Mouse (Mus musculus): Measurements from ENCODE around the gene Gm28047. TPM values are rescaled to one million over a fixed set of nuclear protein-coding genes. Genes with fewer than 3 reads are reported as not detected.
"Not testable (repeated sequence)": the region's sequence is repeated elsewhere in the genome, so short reads cannot be mapped to it uniquely, and the experiment has no call there.

Gm28047 gene
- polyA plus RNA-seq, 3 experiments from 2014 or later, result 0.85 TPM; not detected in 2

DNA sequence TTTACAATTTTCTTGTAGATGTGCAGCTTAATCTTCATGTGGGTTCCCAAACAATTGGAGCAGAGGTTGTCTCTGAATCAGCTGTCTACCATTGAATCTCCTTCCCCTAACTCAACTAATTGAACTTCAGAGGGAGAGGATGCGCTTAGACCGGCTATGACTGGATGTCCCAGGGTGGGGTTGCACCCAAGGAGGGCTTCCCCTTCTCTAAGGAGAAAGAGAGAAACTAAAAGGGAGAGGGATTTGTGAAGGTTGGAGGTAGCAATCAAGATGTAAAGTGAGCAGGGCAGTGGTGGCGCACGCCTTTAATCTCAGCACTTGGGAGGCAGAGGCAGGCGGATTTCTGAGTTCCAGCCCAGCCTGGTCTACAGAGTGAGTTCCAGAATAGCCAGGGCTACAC, 5.4 kb downstream of the Gm28047 start:
- ATAC-seq, result no peak

DNA sequence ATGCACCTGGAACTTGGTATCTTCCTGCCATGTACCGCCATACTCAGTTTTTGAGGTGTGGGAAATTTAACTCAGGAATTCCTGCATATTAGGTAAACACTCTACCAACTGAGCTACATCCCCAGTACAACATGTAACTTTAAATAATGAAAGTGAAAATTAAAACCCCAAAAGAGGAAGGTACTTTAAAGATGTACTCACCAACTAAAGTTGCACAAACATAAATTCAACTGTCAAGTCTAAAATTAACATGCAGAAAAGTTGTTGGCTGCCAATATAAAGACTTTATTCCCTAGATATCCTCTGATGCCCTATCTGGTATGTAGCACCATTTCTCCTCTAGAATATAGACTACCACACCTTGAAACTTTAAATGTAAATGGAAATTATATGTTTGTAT, 7.2 kb downstream of the Gm28047 start:
- no peak for ATAC-seq

GRCm38 (mm10) chr15:102616174-102616573, 8.7 kb downstream of the Gm28047 start:
- no peak for ATAC-seq

DNA sequence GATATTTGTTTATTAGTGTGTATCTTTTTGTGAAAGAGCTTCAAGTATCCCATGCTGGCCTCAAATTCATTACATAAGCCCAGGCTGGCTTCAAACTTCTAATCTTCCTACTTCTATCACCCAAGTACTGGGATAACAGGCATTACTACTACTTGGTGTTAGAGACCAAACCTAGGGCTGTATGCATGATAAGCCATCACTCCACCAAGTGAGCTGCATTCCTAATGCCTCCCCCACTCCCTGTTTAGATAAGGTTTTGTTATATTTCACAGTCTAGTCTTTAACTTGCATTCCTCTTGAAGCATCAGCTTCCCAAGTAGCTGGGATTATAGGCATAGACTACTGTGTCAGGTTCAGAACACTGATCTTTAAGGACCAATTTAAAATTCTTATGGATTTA, 10.6 kb downstream of the Gm28047 start:
- ATAC-seq, result no peak

DNA sequence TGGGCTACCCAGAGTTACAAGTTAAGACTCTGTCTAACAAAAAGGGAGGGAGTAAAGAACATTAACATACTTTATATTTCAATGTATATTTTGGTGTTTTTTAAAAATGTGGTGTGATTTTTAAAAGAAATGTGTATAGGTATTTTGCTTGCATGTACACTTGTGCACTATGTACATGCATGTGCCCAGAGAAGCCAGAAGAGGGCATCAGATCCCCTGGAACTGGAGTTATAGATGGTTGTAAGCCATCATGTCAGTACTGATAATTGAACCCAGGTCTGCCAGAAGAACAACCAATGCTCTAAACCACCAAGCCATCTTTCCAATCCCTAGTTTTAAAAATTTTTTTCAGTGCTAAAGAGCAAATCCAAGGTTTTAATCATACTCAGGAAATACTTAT, 11.9 kb downstream of the Gm28047 start:
- no peak for ATAC-seq

DNA sequence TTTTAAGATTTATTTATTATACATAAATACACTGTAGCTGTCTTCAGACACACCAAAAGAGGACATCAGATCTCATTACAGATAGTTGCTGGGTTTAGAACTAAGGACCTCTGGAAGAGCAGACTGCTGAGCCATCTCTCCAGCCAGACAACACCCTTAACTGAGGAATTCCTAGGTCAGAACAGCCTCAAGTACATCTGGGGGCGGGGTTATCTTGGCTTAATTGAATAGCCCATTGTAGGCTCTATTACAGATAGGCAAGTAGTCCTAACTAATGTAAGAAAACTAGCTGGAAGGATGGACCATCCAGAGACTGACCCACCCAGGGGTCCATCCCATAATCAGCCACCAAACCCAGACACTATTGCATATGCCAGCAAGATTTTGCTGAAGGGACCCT, 16.3 kb downstream of the Gm28047 start:
- ATAC-seq, result not testable (repeated sequence)

GRCm38 (mm10) chr15:102593996-102594656, 30.7 kb downstream of the Gm28047 start:
- no peak for ATAC-seq

GRCm38 (mm10) chr15:102592674-102593073, 32.2 kb downstream of the Gm28047 start:
- ATAC-seq, result no peak

- ATAC-seq, result no peak
These were observed 34.3 kb downstream of the Gm28047 start for GRCm38 (mm10) chr15:102590567-102590966.

- no peak for ATAC-seq
These were observed 35.0 kb downstream of the Gm28047 start for GRCm38 (mm10) chr15:102589826-102590225.

GRCm38 (mm10) chr15:102585501-102585900, 39.4 kb downstream of the Gm28047 start:
- no peak for ATAC-seq

- no peak for ATAC-seq
These were observed 41.0 kb downstream of the Gm28047 start for GRCm38 (mm10) chr15:102583708-102584383.

DNA sequence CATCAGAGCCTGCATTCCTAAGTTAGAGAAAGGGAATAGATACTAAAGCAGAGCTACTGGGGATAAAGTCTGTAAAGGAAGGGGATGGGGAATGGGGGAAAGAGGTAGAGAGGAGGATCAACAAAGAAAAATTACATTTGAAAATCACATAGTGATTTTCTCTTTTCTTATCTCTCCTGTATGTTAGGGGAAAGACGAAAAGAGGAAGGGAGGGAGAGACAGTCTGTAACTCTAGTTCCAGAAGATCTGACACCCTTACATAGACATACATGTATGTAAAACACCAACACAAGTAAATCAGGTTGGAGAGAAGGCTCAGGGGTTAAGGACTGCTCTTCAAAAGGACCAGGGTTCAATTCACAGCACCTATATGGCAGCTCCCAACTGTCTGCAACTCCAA, 43.7 kb downstream of the Gm28047 start:
- no peak for ATAC-seq

DNA sequence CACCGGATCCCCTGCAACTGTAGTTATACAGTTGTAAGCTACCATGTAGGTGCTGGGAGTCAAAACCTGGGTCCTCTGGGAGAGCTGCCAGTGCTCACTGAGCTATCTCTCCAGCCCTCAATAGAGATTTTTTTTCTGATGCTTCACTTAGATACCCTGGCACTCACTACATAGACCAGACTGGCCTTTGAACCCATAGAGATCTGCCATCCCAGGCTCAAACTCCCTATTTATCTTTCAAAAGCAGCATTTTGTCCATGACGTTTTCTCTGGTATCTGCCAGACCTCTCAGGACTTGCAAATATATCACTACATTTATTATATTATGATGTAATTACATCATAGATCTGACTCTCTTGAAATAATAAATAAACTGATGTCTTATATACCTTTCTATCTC, 46.5 kb downstream of the Gm28047 start:
- no peak for ATAC-seq

- ATAC-seq, result no peak
These were observed 47.9 kb downstream of the Gm28047 start for GRCm38 (mm10) chr15:102576972-102577371.

DNA sequence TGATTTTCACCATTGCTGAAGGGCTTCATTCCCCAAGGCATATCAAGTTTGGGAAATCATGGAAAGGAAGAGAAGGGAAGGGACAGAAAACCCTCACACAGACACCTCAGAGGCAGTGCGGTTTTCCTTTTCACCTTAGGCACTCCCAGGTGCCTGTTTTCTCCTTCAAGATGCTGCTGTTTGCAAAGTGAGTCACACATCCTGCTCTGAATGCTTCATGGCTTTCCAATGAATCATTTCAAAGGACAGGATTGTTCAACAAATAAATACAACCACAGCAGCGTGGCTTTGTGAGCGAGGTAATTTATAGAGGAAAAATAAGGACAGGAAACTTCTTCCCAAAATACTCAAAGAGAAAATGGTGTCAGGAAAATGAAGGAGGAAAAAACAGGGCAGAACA, 52.8 kb downstream of the Gm28047 start:
- no peak for ATAC-seq

- no peak for ATAC-seq
These were observed 57.0 kb downstream of the Gm28047 start for GRCm38 (mm10) chr15:102567849-102568248.

DNA sequence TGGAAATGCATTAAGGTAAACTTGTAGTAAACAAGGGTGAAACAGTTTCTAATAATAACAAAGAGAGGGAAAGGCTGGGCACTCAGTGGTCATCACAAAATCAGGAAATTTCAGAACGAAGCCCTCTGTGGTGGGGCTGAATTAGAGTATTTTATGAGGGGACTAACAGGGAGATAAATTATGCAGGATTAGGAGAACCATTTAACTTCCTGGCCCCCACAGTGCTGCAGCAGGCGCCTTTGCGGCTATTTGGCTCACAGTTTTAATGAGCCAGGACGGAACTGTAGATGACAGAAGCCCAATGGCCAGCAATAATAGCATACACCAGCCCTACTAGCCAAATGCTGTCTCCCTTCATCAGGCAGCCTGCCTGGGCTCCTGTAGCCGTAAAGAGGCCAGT, 61.2 kb downstream of the Gm28047 start:
- ATAC-seq, result no peak

GRCm38 (mm10) chr15:102563061-102563460, 61.8 kb downstream of the Gm28047 start:
- ATAC-seq, result no peak

DNA sequence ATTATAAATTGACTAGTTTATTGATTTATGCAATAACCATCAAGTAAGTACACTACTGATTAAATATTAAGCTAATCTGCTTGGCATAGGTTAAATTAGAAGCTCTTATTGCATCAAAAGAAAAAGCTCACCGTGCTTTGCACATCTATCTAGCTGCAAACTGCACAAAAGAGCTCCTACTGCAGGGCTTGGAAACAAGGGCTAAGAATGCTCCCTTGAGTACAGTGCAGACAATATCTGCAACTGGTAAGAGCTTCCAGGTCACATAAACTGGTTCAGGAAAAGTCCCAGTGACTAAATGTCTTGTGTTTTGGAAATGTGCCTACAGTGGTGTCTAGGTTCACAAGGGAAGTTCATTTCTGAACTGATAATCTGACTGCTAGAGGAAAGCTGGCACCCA, 62.4 kb downstream of the Gm28047 start:
- ATAC-seq, result no peak

GRCm38 (mm10) chr15:102557580-102557979, 67.3 kb downstream of the Gm28047 start:
- no peak for ATAC-seq

GRCm38 (mm10) chr15:102555581-102555980, 69.3 kb downstream of the Gm28047 start:
- ATAC-seq, result no peak

DNA sequence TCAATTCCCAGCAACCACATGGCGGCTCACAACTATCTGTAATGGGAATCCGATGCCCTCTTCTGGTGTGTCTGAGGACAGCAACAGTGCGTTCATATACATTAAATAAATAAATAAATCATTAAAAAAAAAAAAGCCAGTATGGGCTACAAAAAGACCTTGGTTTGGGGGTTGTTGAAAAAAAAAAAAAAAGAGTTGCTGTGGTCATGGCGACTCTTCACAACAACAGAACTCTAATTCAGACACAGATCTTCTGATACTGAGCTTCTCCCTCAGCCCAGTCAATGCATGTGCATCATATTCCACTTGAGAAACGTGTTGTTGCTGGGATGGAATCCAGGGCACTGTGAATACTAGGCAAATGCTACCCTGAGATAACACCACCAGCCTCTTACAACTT, 72.3 kb downstream of the Gm28047 start:
- no peak for ATAC-seq

- no peak for ATAC-seq
These were observed 77.4 kb downstream of the Gm28047 start for GRCm38 (mm10) chr15:102547478-102547877.

Data from inflammation-experienced regulatory T-cells, adult 6 months (primary cell).